Mouse (Mus musculus) thymus, adult 2 months (tissue): ENCODE results near the gene Arfgap3.

Experiments used
- CTCF ChIP-seq: fragments of 200-500 bp; IDR thresholded peaks from 2 replicates; pipeline ENCODE4 v1.5.1; 2012; ENCODE audit warnings: mild to moderate bottlenecking, control low read depth, low read length, moderate library complexity, borderline replicate concordance; ENCODE audit not compliant: control insufficient read depth, poor library complexity, insufficient read depth; ENCODE audit errors: extremely low read depth
- POLR2A ChIP-seq: fragments of 200-500 bp; IDR thresholded peaks from 2 replicates; pipeline ENCODE4 v1.6.1; 2012; ENCODE audit warnings: mild to moderate bottlenecking, low read length, control low read depth, moderate library complexity; ENCODE audit not compliant: control insufficient read depth, poor library complexity, insufficient read depth; ENCODE audit errors: extremely low read depth

DNA sequence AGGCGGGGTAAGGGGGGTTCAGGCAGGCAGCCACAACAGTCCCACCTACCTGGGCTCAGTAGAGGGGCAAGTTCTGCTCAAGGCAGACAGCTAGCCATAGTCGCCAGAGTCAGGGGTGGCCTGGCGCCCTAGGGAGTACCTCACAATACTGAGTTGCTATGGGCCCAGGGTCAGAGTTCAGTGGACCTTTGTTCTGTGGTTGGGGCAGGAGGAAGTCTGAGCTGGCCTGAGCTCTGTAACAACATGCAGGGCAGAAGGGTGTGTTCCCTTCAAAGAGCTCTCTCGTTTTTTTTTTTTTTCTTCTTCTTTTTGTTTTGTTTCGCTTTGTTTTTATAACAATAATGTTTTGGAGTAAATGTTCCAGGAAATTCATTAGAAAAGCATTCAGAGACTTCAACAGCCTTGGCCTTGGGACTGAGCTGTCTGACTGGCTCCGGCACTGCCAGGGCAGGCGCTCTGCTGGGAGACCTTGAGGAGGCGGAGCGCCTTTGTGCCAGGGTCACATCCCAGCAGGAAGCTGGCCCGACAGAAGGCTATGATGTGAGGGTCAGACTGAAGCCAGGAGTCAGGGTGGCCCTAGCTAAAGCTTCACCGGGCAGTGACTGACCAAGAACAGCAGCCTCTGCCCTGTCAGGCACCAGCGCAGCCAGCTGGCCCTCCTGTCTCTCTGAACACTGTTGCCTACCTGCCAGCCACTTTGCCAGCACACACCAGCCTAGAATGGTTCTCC is 44.7 kb downstream of the Arfgap3 start:
- TF ChIP-seq POLR2A (no peak), CTCF (no peak)
